Mouse (Mus musculus) large intestine, adult 2 months (tissue): Measurements from ENCODE around the gene Thap4. TPM values are rescaled to one million over a fixed set of nuclear protein-coding genes. Genes with fewer than 3 reads are reported as not detected.
A peak's percentile ranks its signal among the peaks of the same experiment; 100 is the strongest.
"Not testable (repeated sequence)": the region's sequence is repeated elsewhere in the genome, so short reads cannot be mapped to it uniquely, and the experiment has no call there.

ENCODE experiments used
- DNase-seq: peaks from one replicate; pipeline ENCODE4 v3.0.0-alpha.2; 2012; ENCODE audit warnings: low read depth, low spot score
- WGBS: fragments of 180-500 bp; shearing (Covaris S2); methylation state at CpG from one replicate; pipeline ENCODE4 v1.1.7; 2018; 5-methylcytosine and 5-hydroxymethylcytosine counted together
- polyA plus RNA-seq: library from polyadenylated mRNA; depleted of rRNA; stranded (reverse); fragments of >200 nt; gene quantifications from 2 replicates; pipeline ENCODE4 v1.2.3, GENCODE M21; 2012

The Thap4 gene
- polyA plus RNA-seq, 1 experiment: 122 TPM

DNA sequence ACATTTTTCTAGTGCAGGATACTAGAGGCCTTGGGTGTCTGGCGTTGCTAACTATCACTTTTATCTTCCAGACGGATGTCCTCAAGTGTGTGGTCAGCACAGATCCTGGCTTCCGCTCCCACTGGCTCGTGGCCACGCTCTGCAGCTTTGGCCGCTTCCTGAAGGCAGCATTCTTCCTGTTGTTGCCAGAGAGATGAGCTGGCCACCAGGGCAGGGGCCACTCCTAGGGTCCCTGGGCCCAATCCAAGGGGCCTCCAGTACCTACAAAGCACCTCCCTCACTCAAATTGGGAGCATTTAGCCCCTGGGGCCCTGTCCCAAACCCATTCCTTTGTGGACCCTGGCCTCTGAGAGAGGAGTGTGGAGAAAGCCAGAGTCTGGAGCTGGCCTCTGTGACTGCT lies 59.7 kb downstream of the Thap4 start:
- no peak for DNase-seq
- 62% methylated on average over 6 of the region's 6 CpGs for WGBS

DNA sequence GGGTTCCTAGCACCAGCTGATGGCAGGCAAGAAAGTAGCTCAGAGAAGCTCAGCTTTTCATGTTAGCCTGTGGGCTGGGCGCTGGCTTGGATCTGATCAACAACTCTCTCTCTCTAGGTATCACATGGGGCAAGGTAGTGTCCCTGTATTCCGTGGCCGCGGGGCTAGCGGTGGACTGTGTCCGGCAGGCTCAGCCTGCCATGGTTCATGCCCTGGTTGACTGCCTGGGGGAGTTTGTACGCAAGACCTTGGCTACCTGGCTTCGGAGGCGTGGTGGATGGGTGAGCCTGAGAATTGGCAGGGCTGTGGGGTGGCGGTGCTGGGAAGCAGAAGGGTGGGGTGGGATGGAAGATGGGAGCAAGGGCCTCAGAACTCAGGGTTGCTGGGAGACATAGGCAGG lies 60.7 kb downstream of the Thap4 start:
- WGBS: 89% methylated on average over 10 of the region's 10 CpGs
- DNase-seq: no peak

DNA sequence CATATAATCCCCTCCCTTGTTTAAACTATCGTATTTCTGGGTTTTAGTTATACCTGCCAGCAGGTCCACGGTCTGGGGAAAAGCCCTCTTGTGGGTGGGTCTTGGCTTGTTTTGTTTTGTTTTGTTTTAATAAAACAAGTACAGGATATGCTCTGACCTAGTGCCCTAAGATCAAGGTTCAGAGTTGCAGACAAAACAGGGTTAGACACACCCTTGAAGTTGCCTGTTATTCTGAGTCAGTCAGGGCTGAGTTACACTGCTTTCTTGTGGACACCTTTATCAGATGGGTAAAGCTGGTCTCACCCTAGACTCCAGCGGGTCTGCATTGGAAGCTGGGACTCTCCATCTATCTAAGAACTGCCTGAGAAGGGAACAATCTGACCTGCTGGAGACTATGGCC lies 61.2 kb downstream of the Thap4 start:
- peak; percentile 76 for DNase-seq
- 34% methylated on average over 3 of the region's 3 CpGs for WGBS

DNA sequence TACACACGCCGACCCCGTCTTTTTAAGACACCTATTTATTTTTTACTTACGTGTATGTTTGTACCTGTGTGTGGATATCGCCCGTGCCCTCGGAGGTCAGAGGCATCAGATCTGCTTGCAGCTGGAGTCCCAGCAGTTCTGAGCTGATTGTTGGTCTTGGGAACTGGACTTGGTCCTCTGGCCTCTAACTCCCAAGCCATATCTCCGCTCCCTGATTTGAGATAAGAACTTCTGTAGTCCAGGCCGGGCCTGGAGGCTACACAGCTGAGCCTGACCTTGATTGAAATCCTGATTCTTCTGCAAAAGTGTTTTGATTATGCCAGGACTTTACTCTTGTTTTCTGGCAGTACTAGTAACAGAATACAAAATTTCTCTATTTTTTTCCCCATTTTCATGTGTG lies 61.9 kb downstream of the Thap4 start:
- no peak for DNase-seq
- 88% methylated on average over 9 of the region's 9 CpGs for WGBS

DNA sequence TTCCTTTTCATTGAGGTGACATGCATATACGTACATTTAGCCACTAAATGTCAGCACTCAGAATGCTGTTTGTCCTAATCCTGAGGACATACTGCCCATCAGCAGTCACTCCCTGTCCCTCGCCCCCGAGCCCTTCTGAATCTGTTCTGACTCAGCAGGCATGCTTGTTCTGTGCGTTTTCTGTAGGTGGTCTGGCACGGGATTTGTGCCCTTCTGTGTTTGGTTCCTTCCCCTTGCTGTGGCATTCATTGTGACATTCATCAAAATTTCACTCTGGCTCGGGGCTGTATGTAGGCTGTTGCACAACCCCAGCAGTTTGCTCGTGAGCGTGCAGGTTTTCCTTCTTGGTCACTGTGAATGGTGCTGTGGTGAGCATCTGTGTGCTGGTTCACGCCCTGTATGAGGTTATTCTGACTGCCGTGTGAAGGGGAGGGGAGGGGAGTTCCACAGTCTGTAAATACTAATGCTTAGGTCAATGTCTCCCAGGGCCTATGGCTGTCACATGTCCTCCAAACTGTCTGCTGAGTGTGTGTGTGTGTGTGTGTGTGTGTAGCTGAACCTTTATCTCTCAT lies 62.8 kb downstream of the Thap4 start:
- DNase-seq: no peak
- 66% methylated on average over 10 of the region's 10 CpGs for WGBS

DNA sequence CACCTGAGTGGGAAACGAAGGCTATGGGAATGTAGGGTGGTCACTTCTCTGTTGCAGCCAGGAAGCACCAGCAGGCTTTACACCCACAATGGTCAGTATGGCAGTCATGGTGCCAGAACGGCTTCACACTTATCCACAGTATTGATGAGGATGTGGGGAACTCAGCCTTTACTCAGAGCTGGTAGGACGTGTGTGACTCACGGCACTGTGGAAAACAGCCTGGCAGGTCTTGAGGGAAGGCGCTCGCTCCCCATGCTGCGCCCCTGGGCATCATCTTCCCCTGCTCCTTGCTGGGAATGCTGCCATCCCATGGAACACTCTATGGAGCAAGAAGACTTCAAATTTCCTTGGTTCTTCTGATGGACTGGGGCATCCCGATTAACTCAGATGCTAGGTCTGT lies 63.6 kb downstream of the Thap4 start:
- WGBS: 86% methylated on average over 8 of the region's 8 CpGs
- DNase-seq: no peak

DNA sequence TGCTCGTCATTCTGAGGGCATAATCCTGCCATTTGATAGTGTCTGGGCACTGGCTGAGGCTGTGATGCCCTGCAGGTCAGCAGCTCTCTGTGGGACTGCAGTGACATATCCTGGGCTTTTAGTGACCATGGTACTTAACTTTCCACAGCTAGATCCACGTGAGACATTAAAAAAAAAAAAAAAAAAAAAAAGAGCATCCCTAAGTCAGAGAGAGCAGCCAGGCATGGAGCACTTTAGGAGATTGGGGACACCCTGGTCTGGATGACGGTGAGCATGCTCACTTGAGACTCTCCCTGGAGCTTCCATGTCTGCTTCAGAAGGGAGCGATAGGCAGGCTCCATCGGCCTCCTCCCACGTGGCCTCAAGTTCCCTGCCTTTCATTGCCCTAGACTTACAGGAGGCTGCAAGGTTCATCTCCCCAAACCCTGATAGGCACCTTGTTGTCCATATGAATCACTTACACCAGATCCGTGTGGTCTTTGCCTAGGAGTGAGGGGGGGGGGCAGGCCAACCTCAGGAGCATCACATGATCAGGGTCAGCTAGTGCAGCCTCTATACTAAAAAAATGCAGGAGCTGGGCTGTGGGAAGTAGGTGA lies 64.7 kb downstream of the Thap4 start:
- no peak for DNase-seq
- WGBS: 82% methylated on average over 7 of the region's 7 CpGs

DNA sequence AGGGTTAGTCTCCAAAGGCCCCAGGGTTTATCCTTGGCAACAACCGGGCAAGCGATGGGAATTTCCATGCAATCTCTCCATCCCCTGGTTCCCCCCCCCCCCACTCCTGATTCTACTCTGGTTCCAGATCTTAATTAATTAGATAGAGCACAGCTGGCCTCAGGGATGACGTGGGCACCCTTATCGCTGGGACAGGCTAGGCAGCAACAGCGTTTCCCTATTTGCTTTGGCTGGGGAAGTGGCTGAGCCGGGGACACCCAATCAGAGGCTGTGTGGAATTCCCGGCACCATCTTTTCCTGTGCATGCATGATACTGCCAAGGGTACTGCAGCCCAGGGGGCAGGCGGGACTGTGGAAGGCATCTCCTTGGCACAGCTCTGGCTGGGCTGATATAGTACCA lies 66.5 kb downstream of the Thap4 start:
- WGBS: 31% methylated on average over 8 of the region's 8 CpGs
- no peak for DNase-seq

DNA sequence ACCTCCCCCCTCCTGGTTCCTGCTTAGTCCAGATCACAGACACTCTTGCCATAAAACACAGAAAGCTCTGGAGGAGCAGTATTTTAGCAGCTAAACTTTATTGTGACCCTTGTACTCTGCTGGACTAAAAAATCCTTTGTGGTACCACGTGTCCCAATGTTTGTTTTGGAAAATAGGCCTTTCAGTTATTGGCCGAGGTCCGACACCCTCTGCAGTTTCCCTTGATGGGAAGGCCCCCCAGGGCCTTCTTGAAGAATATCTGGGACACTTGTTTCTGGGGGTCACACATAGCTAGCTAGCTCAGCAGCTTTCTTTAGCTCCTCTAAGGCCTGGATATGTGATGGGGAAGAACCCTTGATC lies 67.7 kb downstream of the Thap4 start:
- 23% methylated on average over 3 of the region's 3 CpGs for WGBS
- DNase-seq: no peak

DNA sequence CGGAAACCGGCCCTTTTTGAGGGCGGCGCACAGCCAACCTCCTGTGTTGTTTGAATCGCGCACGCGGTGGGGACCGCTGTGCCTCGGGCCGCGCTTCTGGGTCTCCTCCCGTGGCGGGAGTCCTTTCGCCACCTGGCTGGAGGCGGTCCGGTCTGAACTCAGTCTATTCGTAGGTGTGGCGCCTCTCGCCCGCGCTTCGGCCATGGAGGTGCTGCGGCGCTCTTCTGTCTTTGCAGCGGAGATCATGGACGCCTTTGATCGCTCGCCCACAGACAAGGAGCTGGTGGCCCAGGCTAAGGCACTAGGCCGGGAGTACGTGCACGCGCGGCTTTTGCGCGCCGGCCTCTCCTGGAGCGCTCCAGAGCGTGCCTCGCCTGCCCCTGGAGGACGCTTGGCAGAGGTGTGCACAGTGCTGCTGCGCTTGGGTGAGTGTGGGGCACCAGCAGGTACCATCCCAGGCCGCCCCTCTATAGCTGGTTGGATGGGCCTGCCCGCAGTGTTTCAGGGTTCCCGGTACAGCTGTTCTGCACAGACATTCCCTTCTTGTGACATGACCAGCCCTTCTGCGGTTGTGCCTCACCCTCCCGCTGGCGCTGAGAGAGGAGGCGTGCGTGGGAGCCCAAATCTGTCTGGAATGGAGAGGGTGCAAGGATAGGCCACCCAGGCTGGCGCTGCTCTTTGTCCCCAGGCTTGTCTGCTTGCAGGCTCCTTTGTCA lies 68.3 kb downstream of the Thap4 start:
- DNase-seq: no peak
- 3% methylated on average over 51 of the region's 51 CpGs for WGBS

DNA sequence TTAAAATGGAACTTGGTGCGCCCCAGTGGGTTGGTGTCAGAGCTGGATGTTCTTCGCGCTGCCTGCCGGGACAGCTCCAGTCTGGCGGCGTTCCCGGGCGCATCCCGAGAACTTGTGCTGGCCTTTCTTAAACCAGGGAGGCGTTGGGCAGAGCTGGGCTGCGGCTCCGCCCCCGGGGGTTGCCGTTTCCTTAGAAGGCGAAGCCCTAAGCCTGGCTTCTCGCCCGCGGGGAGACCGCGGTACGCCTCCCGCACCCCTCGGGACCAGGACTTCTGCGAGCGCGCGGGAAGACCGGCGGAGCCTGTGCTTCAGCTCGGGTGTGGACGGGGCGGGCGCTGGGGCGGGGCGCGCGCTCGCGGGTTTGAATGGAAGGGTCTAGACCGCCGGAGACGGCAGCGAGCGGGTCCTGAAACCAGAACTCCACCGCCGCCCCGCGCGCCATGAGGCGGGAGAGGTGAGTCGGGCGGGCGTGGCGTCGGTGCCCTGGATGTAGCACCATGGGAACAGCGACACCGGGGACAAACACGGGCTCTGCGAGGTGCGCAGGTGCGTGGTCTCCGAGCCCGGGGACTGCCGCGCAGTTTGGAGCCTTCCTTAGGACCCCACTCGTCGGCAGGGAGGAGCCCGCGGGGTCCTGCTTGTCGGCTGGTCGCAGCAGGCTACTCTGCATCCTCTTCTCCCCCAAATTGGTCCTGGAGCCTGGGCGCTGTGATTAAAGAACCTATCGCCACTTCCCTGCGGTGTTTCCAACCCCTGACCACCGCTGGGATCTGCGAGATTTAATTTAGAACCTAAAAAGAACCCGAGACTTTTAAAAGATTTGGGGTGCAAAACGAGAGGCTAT lies 69.0 kb downstream of the Thap4 start, which contains the start of gene Bok:
Gene Bok, plus strand, starts transcription at position 260 of the 844 bp plus-strand sequence.
- under 1% methylated on average over 74 of the region's 78 CpGs for WGBS
- DNase-seq: no peak

DNA sequence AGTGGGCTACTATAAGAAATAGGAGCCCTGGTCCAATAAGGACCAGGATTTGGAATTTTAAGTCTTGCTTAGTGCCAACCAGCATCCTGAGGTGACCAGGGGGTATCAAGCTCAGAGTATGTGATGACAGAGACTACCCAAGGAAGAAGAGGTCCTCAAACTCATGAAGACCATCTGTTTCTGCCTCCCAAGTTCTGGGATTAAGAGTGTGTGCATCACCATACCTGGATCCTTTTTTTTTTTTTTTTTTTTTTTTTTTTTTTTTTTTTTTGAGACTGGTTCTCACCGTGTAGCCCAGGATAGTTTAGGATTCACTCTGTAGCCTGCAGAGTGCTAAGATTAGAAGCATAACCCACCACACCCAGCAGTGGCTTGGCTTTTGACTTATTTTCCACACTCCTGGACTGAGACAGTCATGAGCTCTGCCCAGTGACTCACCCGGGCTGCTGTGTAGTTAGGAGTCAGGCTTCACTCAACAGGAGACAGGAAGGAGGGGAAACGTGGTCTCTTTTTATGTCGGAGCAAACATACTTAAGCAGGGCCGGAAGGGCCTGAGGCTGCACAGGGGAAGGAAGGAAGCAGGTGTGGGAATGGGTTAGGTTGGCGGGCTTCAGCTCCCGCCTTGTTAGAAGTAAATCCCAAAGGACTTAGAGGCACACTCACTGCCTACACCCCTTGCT lies 74.6 kb downstream of the Thap4 start:
- WGBS: 39% methylated on average over 7 of the region's 7 CpGs
- DNase-seq: no peak

DNA sequence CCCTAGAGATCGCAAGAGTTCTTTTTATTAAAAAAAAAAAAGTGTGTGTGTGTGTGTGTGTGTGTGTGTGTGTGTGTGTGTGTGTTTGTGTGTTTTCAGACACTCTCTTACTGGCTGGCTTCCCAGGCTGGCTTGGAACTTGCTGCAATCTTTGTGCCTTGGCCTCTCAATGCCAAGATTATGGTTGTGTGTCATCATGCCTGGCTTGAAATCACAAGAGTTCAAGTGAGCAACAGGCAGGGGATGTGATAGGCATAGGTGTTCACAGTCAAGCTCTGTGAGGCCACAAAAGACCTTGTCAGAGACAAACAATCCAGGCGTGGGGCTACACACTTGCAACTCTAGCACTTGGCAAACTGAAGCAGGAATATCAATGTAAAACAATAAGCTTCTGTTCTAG lies 76.3 kb downstream of the Thap4 start:
- no peak for DNase-seq
- WGBS: 28% methylated on average over 2 of the region's 2 CpGs

DNA sequence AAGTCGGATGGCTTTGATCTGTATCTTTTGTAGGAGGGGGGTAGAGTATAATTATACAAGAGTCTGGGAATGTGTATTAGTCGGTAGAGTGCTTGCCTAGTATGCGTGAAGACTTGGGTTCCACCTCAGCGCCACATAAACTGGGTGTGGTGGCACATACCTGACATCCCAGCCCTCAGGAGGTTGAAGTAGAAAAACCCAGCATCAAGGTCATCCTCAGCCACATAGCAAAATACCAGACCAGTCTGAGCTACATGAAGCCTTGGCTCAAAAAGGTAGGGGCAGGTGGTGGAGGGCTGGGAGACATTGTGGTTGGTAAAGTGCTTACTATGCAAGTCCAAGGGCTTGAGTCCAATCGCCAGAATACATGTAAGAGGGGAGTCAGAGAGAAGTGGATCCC lies 82.0 kb downstream of the Thap4 start:
- DNase-seq: no peak
- 79% methylated on average over 5 of the region's 5 CpGs for WGBS

DNA sequence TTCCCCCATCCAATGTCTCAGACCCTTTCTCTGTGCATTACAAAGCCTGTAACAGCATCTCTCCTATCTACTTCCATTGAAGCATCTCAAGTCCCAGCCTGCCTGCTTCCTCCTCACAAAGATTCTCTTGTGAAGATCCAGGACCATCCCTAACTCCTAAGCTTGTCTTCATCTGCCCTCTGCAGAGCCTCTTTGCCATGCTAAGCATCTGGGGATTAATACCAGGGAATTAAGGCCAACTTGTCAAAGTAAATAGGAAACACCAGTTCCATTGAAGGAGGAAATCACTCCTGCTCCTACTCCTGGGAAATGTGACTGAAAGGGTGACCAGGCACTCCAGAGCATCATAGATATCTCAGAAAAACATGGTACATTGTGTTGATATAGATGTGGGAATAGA lies 84.7 kb downstream of the Thap4 start:
- no peak for DNase-seq

DNA sequence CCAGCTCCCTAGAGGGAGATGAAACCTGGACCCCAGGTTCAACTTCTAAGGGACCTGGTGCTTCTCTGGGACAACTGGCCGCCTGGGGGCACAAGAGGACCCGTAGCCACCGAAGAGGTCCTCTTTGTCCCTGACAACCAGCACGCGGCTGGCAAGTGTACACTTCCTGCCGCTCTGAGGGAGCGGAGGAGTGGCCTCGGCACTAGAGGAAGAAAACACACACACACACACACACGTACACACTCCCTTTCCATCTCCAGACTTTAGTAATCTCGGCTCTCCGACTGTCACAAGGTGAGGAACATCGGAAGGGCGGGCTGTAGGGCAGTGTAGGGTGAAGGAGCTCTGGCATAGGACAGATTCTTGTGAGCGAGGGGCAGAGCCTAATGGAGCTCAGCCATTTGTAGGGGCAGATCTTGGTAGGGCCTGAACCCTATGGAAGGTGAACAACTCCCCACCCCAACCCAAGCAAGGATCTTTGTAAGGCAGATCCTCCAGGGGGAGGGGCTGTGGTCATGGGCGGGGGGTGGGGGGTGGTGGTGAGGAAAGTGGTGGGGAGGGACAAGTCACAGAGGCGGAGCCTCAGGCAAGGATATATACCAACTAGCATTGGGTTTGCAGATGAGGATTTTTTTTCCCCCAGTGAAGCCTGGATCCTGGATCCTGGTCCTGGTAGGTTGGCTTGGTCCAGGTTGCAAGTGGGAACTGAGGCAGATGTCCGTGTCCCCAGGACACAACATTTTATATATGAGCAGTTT lies 85.7 kb downstream of the Thap4 start:
- WGBS: 8% methylated on average over 17 of the region's 17 CpGs
- no peak for DNase-seq

DNA sequence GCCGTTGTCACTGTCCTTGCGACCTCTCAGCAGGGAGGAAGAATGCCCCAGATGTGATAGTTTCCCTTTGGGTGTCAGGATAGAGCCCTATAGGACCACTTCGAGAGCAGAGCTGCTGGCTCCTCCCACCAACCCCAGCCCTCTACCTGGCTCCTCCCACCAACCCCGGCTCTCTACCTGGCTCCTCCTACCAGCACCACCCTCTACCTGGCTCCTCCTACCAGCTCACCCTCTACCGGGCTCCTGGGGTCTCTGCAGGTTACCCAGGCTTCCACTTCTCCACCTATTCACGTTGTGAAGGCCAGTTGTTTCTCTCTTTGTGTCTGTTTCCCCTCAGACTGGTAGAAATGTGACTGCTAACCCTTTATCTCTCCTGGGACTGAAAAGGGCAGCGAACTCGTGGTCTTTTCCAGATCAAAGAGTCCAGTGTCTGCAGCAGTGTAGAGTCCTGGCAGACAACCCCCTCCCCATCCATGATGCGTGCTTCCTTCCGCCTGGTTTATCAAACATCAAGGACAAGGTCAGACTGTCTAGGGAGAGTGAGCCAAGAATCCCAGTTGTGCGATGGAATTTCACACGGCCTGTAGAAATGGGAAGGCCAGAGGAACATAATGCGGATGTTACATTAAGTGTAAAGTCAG lies 86.8 kb downstream of the Thap4 start:
- WGBS: 51% methylated on average over 13 of the region's 13 CpGs
- no peak for DNase-seq

DNA sequence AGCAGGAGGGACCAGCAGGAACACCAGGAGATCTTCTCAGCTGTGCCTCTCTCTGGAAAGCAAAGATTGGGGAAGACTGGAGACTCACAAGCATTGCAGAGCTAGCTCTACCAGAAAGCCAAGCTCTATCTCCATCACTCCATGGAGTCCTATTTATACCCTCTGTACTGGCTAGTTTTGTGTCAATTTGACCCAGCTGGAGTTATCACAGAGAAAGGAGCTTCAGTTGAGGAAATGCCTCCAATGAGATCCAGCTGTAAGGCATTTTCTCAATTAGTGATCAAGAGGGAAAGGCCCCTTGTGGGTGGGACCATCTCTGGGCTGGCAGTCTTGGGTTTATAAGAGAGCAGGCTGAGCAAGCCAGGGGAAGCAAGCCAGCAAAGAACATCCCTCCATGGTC lies 96.1 kb downstream of the Thap4 start, which contains the start of gene Stk25:
Gene Stk25, minus strand, starts transcription at position 101 of the 400 bp plus-strand sequence.
- not testable (repeated sequence) for DNase-seq

DNA sequence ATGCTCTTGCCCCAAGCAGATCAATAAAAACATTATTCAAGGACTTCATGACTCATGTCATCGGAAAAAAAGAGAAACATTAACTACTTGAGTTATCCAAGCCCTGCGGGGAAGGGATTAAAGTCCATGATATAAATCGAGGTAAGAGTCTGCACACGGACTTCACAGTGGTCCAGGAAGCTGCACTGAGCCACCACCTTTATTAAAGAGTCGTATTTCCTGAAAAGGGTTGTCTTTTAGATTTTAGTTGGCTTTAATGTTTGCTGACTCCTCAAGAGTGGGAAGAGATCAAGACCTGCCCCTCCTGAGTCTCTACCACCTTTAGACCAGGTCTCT lies 97.7 kb downstream of the Thap4 start:
- WGBS: 20% methylated on average over 5 of the region's 5 CpGs
- DNase-seq: no peak
